Mouse (Mus musculus): Measurements from ENCODE around the gene Tshz2.

- TF ChIP-seq CTCF (IDR thresholded peaks at IDR 0.05; ENCODE audit: insufficient read depth, low read length) (no peak), POLR2A (IDR thresholded peaks at IDR 0.05; ENCODE audit: borderline replicate concordance, extremely low read depth, low read depth, low read length) (no peak)
Observed at GRCm38 (mm10) chr2:169906396-169906795, 273.6 kb downstream of the Tshz2 start.

Data from lung, adult 2 months (tissue).